Mouse (Mus musculus): ENCODE results near the gene Nol3. TPM values are rescaled to one million over a fixed set of nuclear protein-coding genes. Genes with fewer than 3 reads are reported as not detected.
A peak's percentile ranks its signal among the peaks of the same experiment; 100 is the strongest.
"Not testable (repeated sequence)": the region's sequence is repeated elsewhere in the genome, so short reads cannot be mapped to it uniquely, and the experiment has no call there.

Nol3 gene
- total RNA-seq, 2 experiments from 2014 or later = 9.2 to 11.8 TPM

DNA sequence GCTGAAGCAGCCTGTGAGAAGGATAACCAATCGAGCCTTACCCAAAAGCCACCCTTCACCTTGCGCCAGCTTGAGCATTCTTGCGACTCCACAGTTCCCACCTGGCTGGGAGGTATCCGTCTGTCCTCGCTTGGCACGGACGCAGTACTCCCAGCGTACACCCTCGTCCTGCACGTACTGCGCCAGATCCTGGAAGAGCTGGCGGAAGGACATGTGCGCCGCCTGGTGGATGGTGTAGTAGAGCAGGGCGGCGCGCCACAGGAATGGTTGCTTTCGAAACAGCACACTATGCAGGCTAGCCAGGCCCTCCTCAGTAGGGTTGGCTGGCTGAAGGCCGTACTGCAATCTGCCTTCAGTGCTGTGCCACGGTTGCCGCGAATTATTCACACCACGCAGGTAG lies 7.1 kb downstream of the Nol3 start:
- intact Hi-C loops (cut with DNase I) = no loop called here
- no peak for DNase-seq (ENCODE audit: low spot score in 2 of 2)

GRCm38 (mm10) chr8:105285514-105285913 lies 9.6 kb downstream of the Nol3 start:
- intact Hi-C loops (cut with DNase I) = loop anchor here (5.0 kb wide), 1 partner anchor 33 kb away; no protein-coding TSS in a partner anchor
- DNase-seq (ENCODE audit: low spot score in 2 of 2) = no peak

DNA sequence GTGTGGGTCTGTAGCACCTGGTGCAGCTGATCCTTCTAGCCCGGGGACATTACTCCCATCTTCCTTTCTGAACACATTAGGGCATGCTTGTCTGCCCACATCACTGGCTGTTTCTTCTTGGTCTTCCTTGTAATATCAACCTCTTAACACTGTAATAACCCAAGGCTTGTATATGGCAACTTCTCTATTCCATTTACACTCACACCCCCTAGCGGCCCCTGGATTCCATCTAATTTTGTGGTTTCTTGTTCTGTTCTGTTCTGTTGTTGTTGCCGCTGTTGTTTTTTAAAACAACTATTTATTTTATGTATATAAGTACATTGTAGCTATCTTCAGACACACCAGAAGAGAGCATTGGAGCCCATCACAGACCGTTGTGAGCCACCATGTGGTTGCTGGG lies 11.0 kb downstream of the Nol3 start:
- intact Hi-C loops (cut with DNase I) = loop anchor here (5.0 kb wide), 1 partner anchor 35 kb away; no protein-coding TSS in a partner anchor
- no peak for DNase-seq (ENCODE audit: low spot score in 2 of 2)

GRCm38 (mm10) chr8:105288231-105288630 lies 12.3 kb downstream of the Nol3 start:
- DNase-seq (ENCODE audit: low spot score in 2 of 2) = no peak
- intact Hi-C loops (cut with DNase I) = loop anchor here (5.0 kb wide), 1 partner anchor 36 kb away; no protein-coding TSS in a partner anchor

GRCm38 (mm10) chr8:105288958-105289732 lies 13.2 kb downstream of the Nol3 start:
- peak; percentile 95 to 96 for DNase-seq (ENCODE audit: low spot score in 2 of 2)
- intact Hi-C loops (cut with DNase I) = loop anchor here (5.0 kb wide), 1 partner anchor 37 kb away; no protein-coding TSS in a partner anchor

GRCm38 (mm10) chr8:105289805-105290460 lies 14.0 kb downstream of the Nol3 start, which contains the start of gene 4931428F04Rik:
Gene 4931428F04Rik (minus strand): TSS chr8:105289864.
- DNase-seq (ENCODE audit: low spot score in 2 of 2) = peak in 1 of 2 experiments; percentile 42
- intact Hi-C loops (cut with DNase I) = loop anchor here (5.0 kb wide), 1 partner anchor 38 kb away; no protein-coding TSS in a partner anchor

DNA sequence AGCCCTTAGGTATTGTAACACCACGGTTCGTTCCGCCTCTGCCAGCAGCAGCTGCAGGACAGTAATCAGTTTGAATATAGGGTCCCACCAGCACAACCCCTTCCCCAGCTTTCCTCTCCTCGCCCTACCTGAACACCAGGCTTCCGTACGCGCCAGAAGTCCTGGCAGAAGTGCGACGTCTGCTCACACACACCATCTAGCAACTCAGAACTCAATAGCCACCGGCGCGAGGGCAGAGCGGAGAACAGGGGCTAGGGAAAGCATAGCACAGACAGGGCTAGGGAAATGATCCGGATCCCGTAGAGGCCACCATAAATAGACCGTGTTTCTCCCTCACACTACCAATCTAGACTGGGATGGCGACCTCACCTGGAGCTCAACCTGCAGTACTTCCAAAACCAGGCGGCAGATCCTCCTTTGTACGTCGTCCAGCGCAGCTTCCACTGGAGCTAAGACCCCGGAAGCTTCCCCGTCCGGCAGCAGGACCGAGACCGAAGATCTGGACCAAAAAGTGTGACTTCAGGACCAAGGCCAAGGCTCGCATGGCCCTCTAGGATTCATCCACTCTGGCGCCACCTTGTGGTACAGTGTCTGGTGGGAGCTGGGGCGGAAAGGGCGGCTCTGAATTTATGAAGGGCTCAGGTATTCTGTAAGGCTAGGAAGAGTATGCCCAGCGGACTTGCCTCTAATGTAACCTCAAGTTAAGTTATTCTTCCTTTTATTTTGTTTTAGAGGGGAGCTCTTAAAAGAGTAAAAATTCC lies 14.8 kb downstream of the Nol3 start:
- peak; percentile 56 to 72 for DNase-seq (ENCODE audit: low spot score in 2 of 2)
- intact Hi-C loops (cut with DNase I) = no loop called here

- intact Hi-C loops (cut with DNase I); DNase-seq (ENCODE audit: low spot score in 2 of 2): not testable (repeated sequence)
These were observed 15.4 kb downstream of the Nol3 start for GRCm38 (mm10) chr8:105291364-105291763.

GRCm38 (mm10) chr8:105291802-105292201 lies 15.9 kb downstream of the Nol3 start:
- DNase-seq (ENCODE audit: low spot score in 2 of 2); intact Hi-C loops (cut with DNase I): not testable (repeated sequence)

DNA sequence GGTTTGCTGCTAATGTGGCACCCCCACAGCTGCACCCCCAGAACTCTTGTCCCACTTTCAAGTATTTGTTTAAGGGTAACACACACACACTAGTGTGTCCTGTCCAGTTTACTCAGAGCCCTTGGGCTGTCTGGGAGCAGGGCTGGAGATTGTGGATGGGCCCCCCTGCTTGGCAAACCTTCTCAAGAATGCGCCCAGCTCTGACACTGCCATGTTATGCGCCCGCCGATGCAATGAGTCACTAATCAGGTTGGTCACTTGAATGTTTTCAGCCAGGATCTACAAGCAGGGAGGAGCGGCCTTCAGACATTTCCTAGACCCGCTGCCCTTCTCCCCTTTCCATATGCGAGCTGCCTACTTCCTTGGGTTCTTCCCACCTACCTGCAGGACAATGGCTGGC lies 16.5 kb downstream of the Nol3 start:
- no peak for DNase-seq (ENCODE audit: low spot score in 2 of 2)

DNA sequence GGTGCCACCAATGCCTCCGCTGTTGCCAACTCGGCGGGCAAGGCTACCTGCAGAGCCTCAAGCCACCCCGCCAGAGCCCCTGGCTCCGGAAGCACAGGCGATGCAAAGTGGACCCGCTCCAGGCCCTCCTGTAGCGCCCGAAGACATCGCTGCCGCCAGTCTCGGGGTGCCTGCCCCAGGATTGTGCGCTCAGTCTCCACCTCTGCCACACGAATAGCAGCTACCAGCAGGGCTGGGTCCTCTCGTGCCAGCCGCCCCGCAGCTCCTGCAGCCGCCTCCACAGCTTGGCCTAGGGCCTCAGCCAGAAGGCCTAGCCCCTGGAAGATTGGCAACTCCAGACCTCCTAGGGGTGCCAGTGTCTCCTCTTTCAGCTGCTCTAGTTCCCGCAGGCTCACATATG lies 17.5 kb downstream of the Nol3 start:
- peak in 1 of 2 experiments; percentile 4 for DNase-seq (ENCODE audit: low spot score in 2 of 2)

More for the DNA sequence above, 16.5 kb downstream of the Nol3 start:
- intact Hi-C loops (cut with DNase I) = no loop called here

DNA sequence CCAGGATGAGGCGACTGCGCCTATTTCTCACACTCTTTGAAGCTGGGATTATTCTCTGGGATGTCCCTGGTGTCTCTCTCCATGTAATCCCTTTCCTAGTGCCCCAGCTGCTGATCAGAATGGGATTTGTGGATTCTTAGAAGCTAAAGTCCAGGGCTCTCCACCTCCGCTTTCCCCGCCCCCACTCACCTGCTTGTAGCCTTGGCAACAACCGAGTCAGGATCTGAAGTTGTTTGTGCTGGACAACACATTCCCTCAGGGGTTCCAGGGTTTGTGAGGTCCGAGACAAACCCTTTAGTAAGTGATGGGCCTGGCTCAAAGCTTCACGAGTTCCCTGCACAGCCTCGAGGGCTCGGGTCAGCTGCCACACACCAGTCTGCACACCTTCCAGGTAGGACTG lies 18.8 kb downstream of the Nol3 start:
- DNase-seq (ENCODE audit: low spot score in 2 of 2) = no peak
- intact Hi-C loops (cut with DNase I) = loop anchor here (5.0 kb wide), 1 partner anchor 652 kb away; the partner anchor contains the start of gene Ciao2b

More for the DNA sequence above, 17.5 kb downstream of the Nol3 start:
- intact Hi-C loops (cut with DNase I) = no loop called here

DNA sequence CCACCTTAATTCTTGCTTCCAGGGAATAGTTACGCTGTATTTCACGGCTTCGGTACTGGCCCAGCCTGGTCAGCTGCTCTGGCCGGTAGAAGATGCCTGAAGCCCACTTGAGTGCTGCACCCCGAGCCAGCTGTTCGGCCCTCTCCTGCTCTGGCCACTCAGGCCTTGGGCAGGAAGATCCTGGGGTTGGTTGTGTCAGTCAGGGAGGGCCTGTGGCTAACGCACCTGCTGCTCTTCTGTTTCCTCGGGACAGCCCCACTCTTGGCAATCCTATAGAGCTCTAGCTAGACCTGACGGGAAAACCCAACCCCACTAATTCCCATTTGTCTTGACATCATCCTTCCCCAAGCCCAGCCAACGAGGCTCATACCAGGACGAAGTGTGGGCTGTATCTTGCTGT lies 19.3 kb downstream of the Nol3 start:
- intact Hi-C loops (cut with DNase I) = loop anchor here (5.0 kb wide), 1 partner anchor 653 kb away; the partner anchor contains the start of gene Ciao2b
- DNase-seq (ENCODE audit: low spot score in 2 of 2) = no peak

- intact Hi-C loops (cut with DNase I) = loop anchor here (5.0 kb wide), 1 partner anchor 654 kb away; the partner anchor contains the start of gene Ciao2b
- no peak for DNase-seq (ENCODE audit: low spot score in 2 of 2)
These were observed 20.1 kb downstream of the Nol3 start, which contains the start of gene Exoc3l for GRCm38 (mm10) chr8:105295895-105296573. Gene Exoc3l (minus strand): TSS chr8:105296101.

DNA sequence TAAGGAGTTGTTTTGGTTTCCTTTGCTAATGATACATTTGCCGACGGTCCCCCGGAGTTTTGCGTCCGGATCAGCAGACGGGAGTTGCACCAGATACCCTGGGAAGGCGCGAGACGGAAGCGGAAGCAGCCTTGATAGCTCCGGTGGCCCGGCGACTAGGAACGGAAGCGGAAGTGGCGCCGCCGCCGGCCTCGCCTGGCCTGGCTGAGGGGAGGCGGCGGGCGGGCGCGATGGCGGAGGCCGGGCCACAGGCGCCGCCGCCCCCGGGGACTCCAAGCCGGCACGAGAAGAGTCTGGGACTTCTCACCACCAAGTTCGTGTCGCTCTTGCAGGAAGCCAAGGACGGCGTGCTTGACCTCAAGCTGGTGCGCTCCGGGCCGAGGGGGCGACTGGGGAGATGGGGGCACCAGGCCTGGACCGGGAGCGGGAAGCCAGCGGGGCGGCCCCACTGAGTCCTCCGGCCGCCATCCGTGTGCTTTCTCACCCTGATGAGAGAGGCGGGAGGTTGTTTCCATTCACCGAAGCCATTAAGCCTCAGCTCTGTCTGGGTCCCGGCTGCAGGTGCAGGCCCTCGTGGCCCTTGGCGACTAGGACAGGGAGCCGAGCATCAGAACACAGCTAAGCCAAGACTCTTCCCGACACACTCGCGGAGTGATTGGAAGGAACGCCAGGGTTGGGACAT lies 21.7 kb downstream of the Nol3 start, which contains the start of gene E2f4:
E2f4 (plus strand) TSS at position 153 of the 682 bp plus-strand sequence.
- intact Hi-C loops (cut with DNase I) = loop anchor here (5.0 kb wide), 1 partner anchor 655 kb away; the partner anchor contains the start of gene Ciao2b
- peak; percentile 92 to 94 for DNase-seq (ENCODE audit: low spot score in 2 of 2)

DNA sequence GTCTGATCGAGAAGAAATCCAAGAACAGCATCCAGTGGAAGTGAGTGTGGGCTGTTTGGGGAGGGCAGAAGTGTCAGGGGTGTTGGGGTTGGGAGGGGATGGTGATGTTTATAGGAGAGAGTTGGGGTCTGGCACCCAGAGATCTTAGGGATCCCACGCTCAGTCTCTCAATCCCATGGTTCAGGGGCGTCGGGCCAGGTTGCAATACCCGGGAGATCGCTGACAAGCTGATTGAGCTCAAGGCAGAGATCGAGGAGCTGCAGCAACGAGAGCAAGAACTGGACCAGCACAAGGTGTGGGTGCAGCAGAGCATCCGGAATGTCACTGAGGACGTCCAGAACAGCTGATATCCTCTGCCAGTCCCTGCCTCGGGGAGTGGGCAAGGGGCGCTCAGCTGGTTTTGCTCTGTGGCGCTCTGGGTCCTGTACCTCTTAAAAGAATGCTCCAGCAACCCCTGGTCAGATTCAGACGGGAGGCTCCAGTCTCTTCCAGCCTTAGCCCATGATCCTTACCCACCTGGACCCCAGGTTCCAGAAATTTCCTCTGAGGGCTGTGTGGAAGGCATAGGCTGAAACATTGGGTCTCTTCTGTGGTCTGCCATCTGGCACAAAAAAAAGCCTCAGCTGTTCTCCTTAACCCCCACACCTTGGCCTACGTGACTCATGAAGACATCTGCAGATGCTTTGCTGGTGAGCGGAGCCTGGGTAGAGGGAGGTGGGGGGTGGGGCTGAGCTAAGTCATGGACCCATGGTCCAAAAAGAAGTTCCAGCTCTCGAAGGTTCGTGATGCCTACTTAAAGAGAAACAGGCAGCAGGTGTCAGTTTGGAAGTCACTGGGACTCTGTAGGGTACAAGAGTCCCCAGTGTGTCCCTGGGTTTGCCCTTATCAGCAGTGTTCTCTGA lies 22.7 kb downstream of the Nol3 start:
- DNase-seq (ENCODE audit: low spot score in 2 of 2) = no peak
- intact Hi-C loops (cut with DNase I) = loop anchor here (5.0 kb wide), 1 partner anchor 656 kb away; the partner anchor contains the start of gene Ciao2b

GRCm38 (mm10) chr8:105299962-105300361 lies 24.0 kb downstream of the Nol3 start:
- DNase-seq (ENCODE audit: low spot score in 2 of 2) = no peak
- intact Hi-C loops (cut with DNase I) = loop anchor here (5.0 kb wide), 1 partner anchor 658 kb away; the partner anchor contains the start of gene Ciao2b

All from left cerebral cortex, postnatal 36 days (tissue).